Mouse (Mus musculus): ENCODE data around the gene R3hdm4. TPM values are rescaled to one million over a fixed set of nuclear protein-coding genes. Genes with fewer than 3 reads are reported as not detected.
A peak's percentile ranks its signal among the peaks of the same experiment; 100 is the strongest.

R3hdm4 gene
- total and polyA plus RNA-seq, 3 experiments = 10.5 to 59.4 (median 22.3) TPM

DNA sequence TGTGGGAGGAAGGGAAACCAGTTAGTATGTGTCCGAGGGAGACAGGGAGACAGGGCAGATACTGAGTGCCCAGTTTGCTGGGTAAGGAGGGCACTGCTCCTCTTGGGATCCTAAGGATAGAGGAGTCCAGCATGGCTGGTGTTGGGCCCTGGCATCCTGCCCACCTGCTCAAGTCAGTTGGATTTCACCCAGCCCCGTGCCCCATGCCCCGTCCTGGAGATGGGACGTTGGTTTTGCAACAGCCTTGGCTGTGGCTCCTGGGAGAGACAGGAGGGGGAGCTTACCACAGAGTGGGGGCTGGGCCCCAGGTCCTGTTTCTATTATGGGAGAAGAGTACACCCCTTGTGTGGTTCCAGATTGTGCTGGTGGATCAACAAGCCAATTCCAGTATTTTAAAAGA, 36.6 kb downstream of the R3hdm4 start:
- TF ChIP-seq MAX (IDR thresholded peaks at IDR 0.05; ENCODE audit: low read length) (no peak), UBTF (IDR thresholded peaks at IDR 0.05; ENCODE audit: low read depth, low read length) (no peak), POLR2AphosphoS2 (IDR thresholded peaks at IDR 0.05; ENCODE audit: low read depth, low read length) (no peak), ZKSCAN1 (IDR thresholded peaks at IDR 0.05; ENCODE audit: borderline replicate concordance, low read depth, low read length) (no peak), TBP (conservative IDR thresholded peaks at IDR 0.05; ENCODE audit: low read depth, low read length) (no peak), USF2 (conservative IDR thresholded peaks at IDR 0.05; ENCODE audit: low read depth, low read length) (no peak), TCF12 (IDR thresholded peaks at IDR 0.05; ENCODE audit: low read depth, low read length) (no peak), E2F4 (IDR thresholded peaks at IDR 0.05; ENCODE audit: insufficient replicate concordance, low read depth, low read length) (no peak), HCFC1 (IDR thresholded peaks at IDR 0.05; ENCODE audit: low read depth, low read length) (no peak), MXI1 (IDR thresholded peaks at IDR 0.05; ENCODE audit: low read depth, low read length) (no peak), CHD2 (IDR thresholded peaks at IDR 0.05; ENCODE audit: low read length) (no peak), EP300 (IDR thresholded peaks at IDR 0.05; ENCODE audit: low read length) (no peak), ZMIZ1 (IDR thresholded peaks at IDR 0.05; ENCODE audit: low read depth, low read length) (no peak), PAX5 (IDR thresholded peaks at IDR 0.05; ENCODE audit: low read length) (no peak)
- H3K9me3 ChIP-seq (replicated peaks; ENCODE audit: low read length) = no peaks in the 10 kb centered on the region
- H3K4me3 ChIP-seq (replicated peaks in 1 of 3; ENCODE audit: low read depth in 2 of 3, low read length in 2 of 3, poor library complexity in 1 of 3) = no peak overlapping the region
- no peaks in the 10 kb centered on the region for H3K79me2 ChIP-seq (replicated peaks; ENCODE audit: control insufficient read depth, extremely low read depth, insufficient read depth, poor library complexity, severe bottlenecking)
- dilution Hi-C loops (cut with MboI; ENCODE audit: extremely low pct_ligation_motif_present, extremely low pct_unique_long_range_greater_than_20kb, low sequenced_read_pairs) (no loop called here), in situ Hi-C loops (cut with MboI; ENCODE audit: low pct_ligation_motif_present, low pct_unique_long_range_greater_than_20kb, low sequenced_read_pairs) (no loop called here)
- H3K36me3 ChIP-seq (replicated peaks in 1 of 2; ENCODE audit: control insufficient read depth in 1 of 2, insufficient read depth in 1 of 2, low read length in 1 of 2) = no peaks in the 10 kb centered on the region
- H3K27ac ChIP-seq (ENCODE audit: insufficient read depth, low read depth) = no peak overlapping the region
- H3K27me3 ChIP-seq (replicated peaks) = peaks cover 7% of the 10 kb centered on the region
- no peak overlapping the region for H3K4me2 ChIP-seq (ENCODE audit: insufficient read depth, low read depth, poor library complexity, severe bottlenecking)
- peaks cover 12 to 26% of the 10 kb centered on the region in 2 experiments for H3K4me1 ChIP-seq (ENCODE audit: control insufficient read depth in 1 of 2, insufficient read depth in 2 of 2)
- no peak overlapping the region for H3K9ac ChIP-seq (ENCODE audit: insufficient read depth, low read depth)
- DNase-seq (ENCODE audit: extremely low read depth) = no peak

- peak; percentile 79 for DNase-seq (ENCODE audit: extremely low read depth)
- H3K79me2 ChIP-seq (replicated peaks; ENCODE audit: control insufficient read depth, extremely low read depth, insufficient read depth, poor library complexity, severe bottlenecking) = no peaks in the 10 kb centered on the region
- H3K4me1 ChIP-seq (ENCODE audit: control insufficient read depth in 1 of 2, insufficient read depth in 2 of 2) = peaks cover 12 to 28% of the 10 kb centered on the region in 2 experiments
- no peak overlapping the region for H3K27ac ChIP-seq (ENCODE audit: insufficient read depth, low read depth)
- no peaks in the 10 kb centered on the region for H3K36me3 ChIP-seq (replicated peaks in 1 of 2; ENCODE audit: control insufficient read depth in 1 of 2, insufficient read depth in 1 of 2, low read length in 1 of 2)
- no peak overlapping the region for H3K9ac ChIP-seq (ENCODE audit: insufficient read depth, low read depth)
- TF ChIP-seq PAX5 (IDR thresholded peaks at IDR 0.05; ENCODE audit: low read length) (no peak), RAD21 (IDR thresholded peaks at IDR 0.05; ENCODE audit: low read depth, low read length) (peak; percentile 57), SIN3A (IDR thresholded peaks at IDR 0.05; ENCODE audit: low read length) (no peak), EP300 (IDR thresholded peaks at IDR 0.05; ENCODE audit: low read length) (no peak), JUND (conservative IDR thresholded peaks at IDR 0.05; ENCODE audit: low read depth, low read length) (no peak), KAT2A (IDR thresholded peaks at IDR 0.05; ENCODE audit: insufficient replicate concordance, low read length) (no peak), NRF1 (IDR thresholded peaks at IDR 0.05; ENCODE audit: low read depth, low read length) (no peak), GABPA (IDR thresholded peaks at IDR 0.05; ENCODE audit: insufficient replicate concordance, low read depth, low read length) (no peak), SMC3 (IDR thresholded peaks at IDR 0.05; ENCODE audit: low read depth, low read length) (peak; percentile 80), IRF4 (IDR thresholded peaks at IDR 0.05; ENCODE audit: low read depth, low read length) (peak; percentile 20; the same call in 1 of the 2 replicates), CHD1 (IDR thresholded peaks at IDR 0.05; ENCODE audit: low read depth, low read length) (no peak), UBTF (IDR thresholded peaks at IDR 0.05; ENCODE audit: low read depth, low read length) (no peak), BHLHE40 (IDR thresholded peaks at IDR 0.05; ENCODE audit: low read depth, low read length) (no peak), NELFE (IDR thresholded peaks at IDR 0.05; ENCODE audit: low read depth, low read length) (0 out of 2 replicates have a peak, but pooled peaks have one; percentile 17), HCFC1 (IDR thresholded peaks at IDR 0.05; ENCODE audit: low read depth, low read length) (peak; percentile 19; the same call in 1 of the 2 replicates), CTCF (conservative IDR thresholded peaks at IDR 0.05 in 1 of 2, IDR thresholded peaks at IDR 0.05 in 1 of 2; ENCODE audit: low read depth in 2 of 2, low read length in 2 of 2) (peak; percentile 81 to 83)
- dilution Hi-C loops (cut with MboI; ENCODE audit: extremely low pct_ligation_motif_present, extremely low pct_unique_long_range_greater_than_20kb, low sequenced_read_pairs) (no loop called here), in situ Hi-C loops (cut with MboI; ENCODE audit: low pct_ligation_motif_present, low pct_unique_long_range_greater_than_20kb, low sequenced_read_pairs) (no loop called here)
- H3K27me3 ChIP-seq (replicated peaks) = peaks cover 5% of the 10 kb centered on the region
- no peak overlapping the region for H3K4me3 ChIP-seq (replicated peaks in 1 of 3; ENCODE audit: low read depth in 2 of 3, low read length in 2 of 3, poor library complexity in 1 of 3)
- no peaks in the 10 kb centered on the region for H3K9me3 ChIP-seq (replicated peaks; ENCODE audit: low read length)
- H3K4me2 ChIP-seq (ENCODE audit: insufficient read depth, low read depth, poor library complexity, severe bottlenecking) = no peak overlapping the region
These were observed 37.5 kb downstream of the R3hdm4 start for GRCm38 (mm10) chr10:79883297-79884084.

Measured in CH12.LX (cell line).